Mouse (Mus musculus): ENCODE data around the gene Arhgef1.

DNA sequence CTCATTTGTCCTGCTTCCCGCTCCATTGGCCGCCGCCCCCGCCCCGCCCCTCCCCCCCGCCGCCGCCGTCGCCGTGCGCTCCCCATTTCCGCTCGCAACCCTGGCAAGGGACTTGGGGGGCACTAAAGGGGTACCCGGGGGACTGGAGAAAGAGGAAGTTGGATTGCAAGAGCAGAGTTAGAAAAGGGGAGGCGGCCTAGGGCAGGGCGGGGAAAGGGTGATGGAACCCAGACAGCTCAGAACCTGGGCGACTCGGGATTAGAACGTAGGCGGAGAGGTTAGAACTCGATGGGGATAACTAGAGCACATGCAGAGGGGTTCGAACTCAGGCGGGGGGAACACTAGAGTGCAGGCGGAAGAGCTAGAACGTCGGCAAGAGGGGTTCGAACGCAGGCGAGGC is 51.7 kb downstream of the Arhgef1 start:
- TF ChIP-seq GATA1 (IDR thresholded peaks at IDR 0.05; ENCODE audit: borderline replicate concordance, low read length) (no peak), FLI1 (IDR thresholded peaks at IDR 0.05; ENCODE audit: low read length) (no peak)
